Mouse (Mus musculus): ENCODE data around the gene Prickle4. TPM values are rescaled to one million over a fixed set of nuclear protein-coding genes. Genes with fewer than 3 reads are reported as not detected.

Prickle4 gene
- 1 to 10 TPM; 1.3 to 2.2 TPM for total RNA-seq (2021)
- long read RNA-seq, experiment 1, result 0 reads
- long read RNA-seq, experiment 2, result 0 reads

GRCm38 (mm10) chr17:47694503-47695336 is at the start of gene Prickle4:
TSS of gene Prickle4 (minus strand) at chr17:47694736.
- intact Hi-C loops (cut with DNase I; ENCODE audit: low total_unique reads), result loop anchor here (5.0 kb wide), 1 partner anchor 77 kb away; no protein-coding TSS in a partner anchor
- peak; percentile 98 for DNase-seq

- intact Hi-C loops (cut with DNase I; ENCODE audit: low total_unique reads), result no loop called here
- no peak for DNase-seq
Measured at GRCm38 (mm10) chr17:47744086-47744485, 49.5 kb upstream of the Prickle4 start.

GRCm38 (mm10) chr17:47742991-47743734 is 48.6 kb upstream of the Prickle4 start:
- DNase-seq, result no peak
- intact Hi-C loops (cut with DNase I; ENCODE audit: low total_unique reads), result no loop called here

GRCm38 (mm10) chr17:47740186-47740585 is 45.6 kb upstream of the Prickle4 start:
- DNase-seq, result no peak
- intact Hi-C loops (cut with DNase I; ENCODE audit: low total_unique reads), result no loop called here

- no peak for DNase-seq
- intact Hi-C loops (cut with DNase I; ENCODE audit: low total_unique reads), result no loop called here
Measured at GRCm38 (mm10) chr17:47738879-47739798, 44.6 kb upstream of the Prickle4 start.

- peak; percentile 75 for DNase-seq
- intact Hi-C loops (cut with DNase I; ENCODE audit: low total_unique reads), result no loop called here
Measured at GRCm38 (mm10) chr17:47738066-47738878, 43.7 kb upstream of the Prickle4 start.

GRCm38 (mm10) chr17:47737271-47738065 is 42.9 kb upstream of the Prickle4 start:
- peak; percentile 93 for DNase-seq
- intact Hi-C loops (cut with DNase I; ENCODE audit: low total_unique reads), result no loop called here

GRCm38 (mm10) chr17:47736856-47737255 is 42.3 kb upstream of the Prickle4 start, which contains the start of gene Tfeb:
TSS of gene Tfeb (plus strand) at chr17:47737030.
- peak; percentile 98 for DNase-seq
- intact Hi-C loops (cut with DNase I; ENCODE audit: low total_unique reads), result no loop called here

- intact Hi-C loops (cut with DNase I; ENCODE audit: low total_unique reads), result no loop called here
- no peak for DNase-seq
Measured at GRCm38 (mm10) chr17:47735553-47736100, 41.1 kb upstream of the Prickle4 start.

GRCm38 (mm10) chr17:47730633-47731575 is 36.4 kb upstream of the Prickle4 start:
- intact Hi-C loops (cut with DNase I; ENCODE audit: low total_unique reads), result no loop called here
- no peak for DNase-seq

- intact Hi-C loops (cut with DNase I; ENCODE audit: low total_unique reads), result no loop called here
- no peak for DNase-seq
Measured at GRCm38 (mm10) chr17:47726566-47726965, 32.0 kb upstream of the Prickle4 start, which contains the start of gene Pgc. TSS of gene Pgc (plus strand) at chr17:47726842.

GRCm38 (mm10) chr17:47721183-47721582 is 26.6 kb upstream of the Prickle4 start:
- DNase-seq, result no peak
- intact Hi-C loops (cut with DNase I; ENCODE audit: low total_unique reads), result no loop called here

GRCm38 (mm10) chr17:47715037-47715436 is 20.5 kb upstream of the Prickle4 start:
- DNase-seq, result no peak
- intact Hi-C loops (cut with DNase I; ENCODE audit: low total_unique reads), result no loop called here

- no peak for DNase-seq
- intact Hi-C loops (cut with DNase I; ENCODE audit: low total_unique reads), result no loop called here
Measured at GRCm38 (mm10) chr17:47712889-47713571, 18.5 kb upstream of the Prickle4 start.

- intact Hi-C loops (cut with DNase I; ENCODE audit: low total_unique reads), result no loop called here
- no peak for DNase-seq
Measured at GRCm38 (mm10) chr17:47711883-47712282, 17.3 kb upstream of the Prickle4 start.

- DNase-seq, result no peak
- intact Hi-C loops (cut with DNase I; ENCODE audit: low total_unique reads), result no loop called here
Measured at GRCm38 (mm10) chr17:47710036-47710435, 15.5 kb upstream of the Prickle4 start.
